Mouse (Mus musculus): Measurements from ENCODE around the gene Zfand2a. TPM values are rescaled to one million over a fixed set of nuclear protein-coding genes. Genes with fewer than 3 reads are reported as not detected.
A peak's percentile ranks its signal among the peaks of the same experiment; 100 is the strongest.

Zfand2a gene
- polyA plus RNA-seq, 1 experiment = not detected

GRCm38 (mm10) chr5:139505073-139505606, 20.8 kb upstream of the Zfand2a start:
- no peak overlapping the region for H3K27ac ChIP-seq (ENCODE audit: insufficient read depth, low read depth, low read length)
- H3K4me1 ChIP-seq (ENCODE audit: control insufficient read depth, insufficient read depth, low read length) = no peaks in the 10 kb centered on the region
- 5% methylated on average over 14 of the region's 14 CpGs for WGBS
- TF ChIP-seq CTCF (IDR thresholded peaks at IDR 0.05; ENCODE audit: insufficient read depth, low read depth, low read length) (peak; percentile 70; the same call in 1 of the 2 replicates), POLR2A (IDR thresholded peaks at IDR 0.05; ENCODE audit: insufficient read depth, low read depth, low read length) (no peak)
- H3K4me3 ChIP-seq (ENCODE audit: insufficient read depth, low read depth, low read length) = no peak overlapping the region

- Histone ChIP-seq H3K4me3 (ENCODE audit: insufficient read depth, low read depth, low read length) (no peak overlapping the region), H3K4me1 (ENCODE audit: control insufficient read depth, insufficient read depth, low read length) (no peaks in the 10 kb centered on the region), H3K27ac (ENCODE audit: insufficient read depth, low read depth, low read length) (no peak overlapping the region)
- no peak for TF ChIP-seq CTCF (IDR thresholded peaks at IDR 0.05; ENCODE audit: insufficient read depth, low read depth, low read length)
- TF ChIP-seq POLR2A (IDR thresholded peaks at IDR 0.05; ENCODE audit: insufficient read depth, low read depth, low read length) = no peak
- 63% methylated on average over 14 of the region's 14 CpGs for WGBS
These were observed 17.9 kb upstream of the Zfand2a start for GRCm38 (mm10) chr5:139502281-139502680.

- whole genome bisulfite sequencing = 57% methylated on average over 5 of the region's 5 CpGs
- TF ChIP-seq POLR2A (IDR thresholded peaks at IDR 0.05; ENCODE audit: insufficient read depth, low read depth, low read length) (no peak), CTCF (IDR thresholded peaks at IDR 0.05; ENCODE audit: insufficient read depth, low read depth, low read length) (no peak)
- H3K4me1 ChIP-seq (ENCODE audit: control insufficient read depth, insufficient read depth, low read length) = no peaks in the 10 kb centered on the region
- no peak overlapping the region for H3K4me3 ChIP-seq (ENCODE audit: insufficient read depth, low read depth, low read length)
- no peak overlapping the region for H3K27ac ChIP-seq (ENCODE audit: insufficient read depth, low read depth, low read length)
These were observed 14.4 kb upstream of the Zfand2a start for GRCm38 (mm10) chr5:139498791-139499190.

GRCm38 (mm10) chr5:139496939-139497338, 12.6 kb upstream of the Zfand2a start:
- Histone ChIP-seq H3K27ac (ENCODE audit: insufficient read depth, low read depth, low read length) (no peak overlapping the region), H3K4me1 (ENCODE audit: control insufficient read depth, insufficient read depth, low read length) (no peaks in the 10 kb centered on the region), H3K4me3 (ENCODE audit: insufficient read depth, low read depth, low read length) (no peak overlapping the region)
- 55% methylated on average over 5 of the region's 5 CpGs for WGBS
- TF ChIP-seq CTCF (IDR thresholded peaks at IDR 0.05; ENCODE audit: insufficient read depth, low read depth, low read length) (no peak), POLR2A (IDR thresholded peaks at IDR 0.05; ENCODE audit: insufficient read depth, low read depth, low read length) (no peak)

- WGBS = 54% methylated on average over 22 of the region's 22 CpGs
- Histone ChIP-seq H3K27ac (ENCODE audit: insufficient read depth, low read depth, low read length) (no peak overlapping the region), H3K4me1 (ENCODE audit: control insufficient read depth, insufficient read depth, low read length) (no peaks in the 10 kb centered on the region), H3K4me3 (ENCODE audit: insufficient read depth, low read depth, low read length) (no peak overlapping the region)
- TF ChIP-seq POLR2A (IDR thresholded peaks at IDR 0.05; ENCODE audit: insufficient read depth, low read depth, low read length) = no peak
- no peak for TF ChIP-seq CTCF (IDR thresholded peaks at IDR 0.05; ENCODE audit: insufficient read depth, low read depth, low read length)
These were observed 10.8 kb upstream of the Zfand2a start for GRCm38 (mm10) chr5:139495019-139495669.

DNA sequence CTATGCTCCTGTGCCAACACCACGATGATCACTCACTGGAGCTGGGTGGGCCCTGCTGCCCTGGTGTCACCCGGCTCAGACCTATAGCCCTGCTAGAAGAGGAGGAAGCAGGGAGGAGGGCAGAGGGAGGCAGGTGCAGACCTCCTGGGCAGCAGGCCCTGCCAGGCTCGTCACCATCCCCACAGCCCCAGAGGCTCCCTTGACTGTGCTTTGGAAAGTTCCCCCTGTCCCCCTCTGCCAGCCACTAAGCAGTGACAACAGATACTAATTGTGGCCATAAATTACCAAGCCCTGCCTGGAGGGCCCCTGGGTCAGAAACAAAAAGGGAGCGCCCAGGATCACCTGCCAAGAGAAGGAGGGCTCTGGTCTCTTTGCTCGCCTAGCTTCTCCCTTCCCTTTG, 9.3 kb upstream of the Zfand2a start:
- WGBS = 61% methylated on average over 5 of the region's 5 CpGs
- Histone ChIP-seq H3K4me1 (ENCODE audit: control insufficient read depth, insufficient read depth, low read length) (no peaks in the 10 kb centered on the region), H3K27ac (ENCODE audit: insufficient read depth, low read depth, low read length) (no peak overlapping the region), H3K4me3 (ENCODE audit: insufficient read depth, low read depth, low read length) (no peak overlapping the region)
- no peak for TF ChIP-seq CTCF (IDR thresholded peaks at IDR 0.05; ENCODE audit: insufficient read depth, low read depth, low read length)
- no peak for TF ChIP-seq POLR2A (IDR thresholded peaks at IDR 0.05; ENCODE audit: insufficient read depth, low read depth, low read length)

DNA sequence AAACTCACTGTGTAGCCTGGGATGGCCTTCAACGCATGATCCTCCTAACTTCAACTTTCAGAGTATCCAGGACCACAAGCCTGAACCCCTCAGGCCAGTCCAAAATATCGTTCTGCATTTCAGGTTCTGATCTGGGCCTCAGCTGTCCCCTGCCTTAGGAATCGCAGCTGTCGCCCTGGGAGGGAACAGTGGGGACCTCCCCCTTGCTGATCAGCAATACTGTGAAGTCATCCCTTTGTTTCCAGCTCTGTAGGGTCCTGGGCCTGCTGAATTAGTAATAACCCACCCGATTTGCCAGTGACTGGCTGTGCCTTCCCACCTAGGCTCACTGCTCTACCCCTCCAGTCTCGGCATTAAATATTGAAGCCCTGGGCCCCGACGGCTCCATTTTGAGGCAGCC, 7.0 kb upstream of the Zfand2a start:
- Histone ChIP-seq H3K4me3 (ENCODE audit: insufficient read depth, low read depth, low read length) (no peak overlapping the region), H3K4me1 (ENCODE audit: control insufficient read depth, insufficient read depth, low read length) (no peaks in the 10 kb centered on the region), H3K27ac (ENCODE audit: insufficient read depth, low read depth, low read length) (no peak overlapping the region)
- TF ChIP-seq POLR2A (IDR thresholded peaks at IDR 0.05; ENCODE audit: insufficient read depth, low read depth, low read length) = no peak
- no peak for TF ChIP-seq CTCF (IDR thresholded peaks at IDR 0.05; ENCODE audit: insufficient read depth, low read depth, low read length)
- 59% methylated on average over 8 of the region's 8 CpGs for WGBS

DNA sequence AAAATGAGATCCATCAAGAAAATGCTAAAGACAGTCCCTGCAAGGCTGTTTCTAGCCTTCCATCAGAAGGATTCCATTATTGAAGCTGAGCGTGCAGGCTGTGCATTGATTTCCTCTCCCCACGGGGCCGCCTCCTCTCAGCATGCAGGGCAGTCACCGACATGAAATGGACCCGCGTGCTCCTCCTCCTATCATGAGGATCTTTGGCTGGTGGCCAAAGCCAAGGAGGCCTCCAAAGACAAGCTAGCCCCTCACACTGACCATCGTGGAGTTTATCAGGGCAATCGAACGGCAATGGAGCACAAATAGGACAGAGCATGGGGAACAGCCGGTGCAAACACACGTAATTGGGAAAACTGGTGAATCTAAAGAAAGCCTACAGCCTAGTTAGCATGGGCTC, 5.8 kb upstream of the Zfand2a start:
- Histone ChIP-seq H3K4me3 (ENCODE audit: insufficient read depth, low read depth, low read length) (no peak overlapping the region), H3K4me1 (ENCODE audit: control insufficient read depth, insufficient read depth, low read length) (no peaks in the 10 kb centered on the region), H3K27ac (ENCODE audit: insufficient read depth, low read depth, low read length) (no peak overlapping the region)
- 84% methylated on average over 11 of the region's 11 CpGs for WGBS
- TF ChIP-seq CTCF (IDR thresholded peaks at IDR 0.05; ENCODE audit: insufficient read depth, low read depth, low read length) (no peak), POLR2A (IDR thresholded peaks at IDR 0.05; ENCODE audit: insufficient read depth, low read depth, low read length) (no peak)

GRCm38 (mm10) chr5:139483171-139483848, 1.0 kb downstream of the Zfand2a start:
- Histone ChIP-seq H3K4me1 (ENCODE audit: control insufficient read depth, insufficient read depth, low read length) (peaks cover 3% of the 10 kb centered on the region), H3K4me3 (ENCODE audit: insufficient read depth, low read depth, low read length) (peak overlapping the region; percentile 87), H3K27ac (ENCODE audit: insufficient read depth, low read depth, low read length) (no peak overlapping the region)
- TF ChIP-seq POLR2A (IDR thresholded peaks at IDR 0.05; ENCODE audit: insufficient read depth, low read depth, low read length) (no peak), CTCF (IDR thresholded peaks at IDR 0.05; ENCODE audit: insufficient read depth, low read depth, low read length) (no peak)
- WGBS = 60% methylated on average over 14 of the region's 14 CpGs
